Mouse (Mus musculus) bone marrow, adult 2 months (tissue): ENCODE data around the gene Casr.

Source experiments
- CTCF ChIP-seq: fragments of 200-500 bp; IDR thresholded peaks from 2 replicates; pipeline ENCODE4 v1.5.1; 2011; ENCODE audit warnings: low read length, control low read depth; ENCODE audit not compliant: control insufficient read depth, insufficient read depth
- POLR2A ChIP-seq: fragments of 200-500 bp; IDR thresholded peaks from 2 replicates; pipeline ENCODE4 v1.6.1; 2011; ENCODE audit warnings: low read depth, mild to moderate bottlenecking, control low read depth, low read length, borderline replicate concordance; ENCODE audit not compliant: control insufficient read depth

GRCm38 (mm10) chr16:36516355-36516754, 45.6 kb downstream of the Casr start:
- TF ChIP-seq CTCF = no peak
- TF ChIP-seq POLR2A = no peak
